Mouse (Mus musculus) testis, adult 2 months (tissue): ENCODE measurements around the gene Adgrv1.

Experiments
- CTCF ChIP-seq: fragments of 200-500 bp; IDR thresholded peaks from 2 replicates; pipeline ENCODE4 v1.5.1; 2012; ENCODE audit warnings: low read depth, mild to moderate bottlenecking, inconsistent platforms, low read length, moderate library complexity; ENCODE audit not compliant: control insufficient read depth, insufficient read depth, insufficient replicate concordance
- POLR2A ChIP-seq: fragments of 200-500 bp; IDR thresholded peaks from 2 replicates; pipeline ENCODE4 v1.6.1; 2012; ENCODE audit warnings: low read depth, mild to moderate bottlenecking, inconsistent platforms, low read length, moderate library complexity; ENCODE audit not compliant: control insufficient read depth

DNA sequence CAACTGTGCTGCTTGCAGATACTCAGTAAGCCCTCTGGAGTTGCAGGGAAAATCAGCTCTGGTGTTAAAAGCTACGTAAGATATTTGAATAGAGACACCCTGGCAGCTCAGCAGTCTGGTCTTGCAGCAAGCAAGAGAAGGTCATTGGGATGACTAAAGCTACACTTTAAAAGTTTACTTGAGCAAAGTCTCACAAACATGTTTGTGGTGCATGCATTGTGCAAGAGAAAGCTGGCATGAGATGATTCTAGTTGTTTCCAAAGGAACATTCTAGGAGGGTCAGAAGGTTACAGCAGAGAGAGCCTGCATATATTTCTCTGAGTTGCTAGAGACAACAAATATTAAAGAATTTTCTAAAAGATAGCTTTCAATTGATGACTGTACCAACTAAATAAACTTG, 421.5 kb downstream of the Adgrv1 start:
- TF ChIP-seq CTCF (no peak), POLR2A (no peak)
